Mouse (Mus musculus) forebrain, embryonic 10.5 days (tissue): ENCODE results near the gene Ccdc115. TPM values are rescaled to one million over a fixed set of nuclear protein-coding genes. Genes with fewer than 3 reads are reported as not detected.

Experiments
- DNase-seq: peaks from one replicate; pipeline ENCODE4 v3.0.0-alpha.2; 2017; ENCODE audit warnings: low spot score; ENCODE audit errors: extremely low spot score
- H3K27ac ChIP-seq: fragments of 300-500 bp; sonication (generic); 2 replicates; pipeline ENCODE4 v1.5.1; 2016; ENCODE audit warnings: mild to moderate bottlenecking
- H3K27me3 ChIP-seq: fragments of 300-500 bp; sonication (generic); 2 replicates; pipeline ENCODE4 v1.6.1; 2016; ENCODE audit warnings: mild to moderate bottlenecking; ENCODE audit not compliant: poor library complexity, severe bottlenecking
- H3K36me3 ChIP-seq: fragments of 300-500 bp; sonication (generic); replicated peaks from 2 replicates; pipeline ENCODE4 v1.6.1; 2016; ENCODE audit warnings: mild to moderate bottlenecking, moderate library complexity
- H3K4me1 ChIP-seq: fragments of 300-500 bp; sonication (generic); 2 replicates; pipeline ENCODE4 v1.6.1; 2016
- H3K4me3 ChIP-seq: fragments of 300-500 bp; sonication (generic); 2 replicates; pipeline ENCODE4 v1.5.1; 2016; ENCODE audit warnings: mild to moderate bottlenecking, moderate library complexity
- H3K9me3 ChIP-seq: fragments of 300-500 bp; sonication (generic); 2 replicates; pipeline ENCODE4 v1.6.1; 2016; ENCODE audit warnings: mild to moderate bottlenecking, moderate library complexity
- WGBS: fragments of 180-500 bp; shearing (Covaris S2); methylation state at CpG from one replicate; pipeline ENCODE4 v1.1.7; 2016; 5-methylcytosine and 5-hydroxymethylcytosine counted together
- polyA plus RNA-seq: library from polyadenylated mRNA; unstranded; fragments of >200 nt; fragmentation: Nextera tagmentation; extraction: Ambion mirVana; gene quantifications from 2 replicates; pipeline ENCODE4 v1.2.1, GENCODE M21; 2016

The Ccdc115 gene
- polyA plus RNA-seq = 69.1 and 70.3 TPM in 2 replicates

- H3K4me3 ChIP-seq = peak within 1 kb of the TSS; percentile 80
- WGBS = under 1% methylated on average over 48 of the region's 48 CpGs
- H3K27me3 ChIP-seq = no peaks in the 10 kb centered on the region
- DNase-seq = peak; percentile 97
- peaks cover 32% of the 10 kb centered on the region for H3K4me1 ChIP-seq
- H3K36me3 ChIP-seq = peaks cover 44% of the 10 kb centered on the region
- peak within 1 kb of the TSS; percentile 88 for H3K27ac ChIP-seq
- no peaks in the 10 kb centered on the region for H3K9me3 ChIP-seq
Measured at GRCm38 (mm10) chr1:34439215-34439960, at the start of gene Ccdc115, which contains the start of gene Imp4. Gene Ccdc115, minus strand, starts transcription at chr1:34439672. Gene Imp4, plus strand, starts transcription at chr1:34439851.

DNA sequence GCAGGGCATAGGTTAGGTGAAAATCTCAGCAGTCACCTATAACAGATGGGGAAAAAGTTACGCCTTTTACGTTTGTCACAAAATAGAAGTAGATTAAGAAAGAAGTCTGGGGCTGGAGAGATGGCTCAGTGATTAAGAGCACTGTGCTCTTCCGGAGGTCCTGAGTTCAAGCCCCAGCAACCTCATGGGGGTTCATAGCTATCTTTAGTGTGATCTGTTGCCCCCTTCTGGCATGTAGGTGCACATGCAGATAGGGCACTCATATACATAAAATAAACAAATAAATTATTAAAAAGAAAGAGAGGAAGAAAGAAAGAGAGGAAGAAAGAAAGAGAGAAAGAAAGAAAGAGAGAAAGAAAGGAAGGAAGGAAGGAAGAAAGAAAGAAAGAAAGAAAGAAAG, 47.9 kb upstream of the Ccdc115 start:
- Histone ChIP-seq H3K4me3 (no peak overlapping the region), H3K36me3 (no peaks in the 10 kb centered on the region), H3K27me3 (peaks cover 16% of the 10 kb centered on the region), H3K27ac (no peak overlapping the region), H3K9me3 (no peaks in the 10 kb centered on the region), H3K4me1 (peaks cover 7% of the 10 kb centered on the region)
- WGBS = 91% methylated on average over 3 of the region's 3 CpGs
- no peak for DNase-seq

DNA sequence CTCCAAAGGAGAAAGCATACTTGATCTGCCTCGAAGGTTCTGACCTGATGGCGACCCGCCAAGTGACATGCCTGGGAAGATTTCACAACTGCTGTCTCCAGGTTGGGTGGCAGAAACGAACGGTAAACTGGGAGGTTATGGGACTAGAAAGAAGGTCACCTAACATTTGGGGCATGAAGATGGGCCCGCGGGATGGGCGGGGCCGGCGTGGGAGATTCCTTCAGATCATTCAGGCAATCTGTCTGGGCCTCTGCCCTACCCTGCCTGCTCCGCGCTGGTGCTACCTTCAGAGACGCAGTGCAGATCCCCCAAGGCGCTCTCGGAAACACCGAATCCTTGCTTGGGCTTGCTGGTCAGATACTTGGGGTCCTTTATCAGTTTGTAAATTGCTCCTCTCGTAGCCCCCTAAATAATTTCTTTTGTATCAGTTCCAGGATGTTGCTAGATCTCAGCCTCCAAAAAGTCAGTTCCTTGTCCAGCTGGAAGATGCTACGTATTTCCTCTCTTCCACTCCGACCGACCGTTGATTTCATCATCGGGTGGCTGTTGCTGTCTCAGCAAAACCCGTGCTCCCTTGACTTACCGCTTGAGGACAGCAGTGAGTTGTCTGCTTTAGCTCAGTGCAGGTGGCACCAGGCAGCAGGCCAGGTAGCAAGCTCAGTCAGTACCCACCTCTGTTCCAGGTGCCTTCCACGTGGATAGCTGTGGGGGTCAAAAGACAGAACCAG, 46.2 kb upstream of the Ccdc115 start:
- no peak for DNase-seq
- Histone ChIP-seq H3K4me3 (peak overlapping the region; percentile 42), H3K27ac (no peak overlapping the region), H3K4me1 (peaks cover 7% of the 10 kb centered on the region), H3K9me3 (no peaks in the 10 kb centered on the region), H3K27me3 (peaks cover 16% of the 10 kb centered on the region), H3K36me3 (no peaks in the 10 kb centered on the region)
- WGBS = 9% methylated on average over 25 of the region's 25 CpGs

GRCm38 (mm10) chr1:34484470-34484869, 45.0 kb upstream of the Ccdc115 start:
- Histone ChIP-seq H3K27me3 (peaks cover 16% of the 10 kb centered on the region), H3K4me3 (no peak overlapping the region), H3K36me3 (no peaks in the 10 kb centered on the region), H3K9me3 (no peaks in the 10 kb centered on the region), H3K4me1 (peaks cover 7% of the 10 kb centered on the region), H3K27ac (no peak overlapping the region)
- no peak for DNase-seq
- WGBS = 81% methylated on average over 10 of the region's 10 CpGs

DNA sequence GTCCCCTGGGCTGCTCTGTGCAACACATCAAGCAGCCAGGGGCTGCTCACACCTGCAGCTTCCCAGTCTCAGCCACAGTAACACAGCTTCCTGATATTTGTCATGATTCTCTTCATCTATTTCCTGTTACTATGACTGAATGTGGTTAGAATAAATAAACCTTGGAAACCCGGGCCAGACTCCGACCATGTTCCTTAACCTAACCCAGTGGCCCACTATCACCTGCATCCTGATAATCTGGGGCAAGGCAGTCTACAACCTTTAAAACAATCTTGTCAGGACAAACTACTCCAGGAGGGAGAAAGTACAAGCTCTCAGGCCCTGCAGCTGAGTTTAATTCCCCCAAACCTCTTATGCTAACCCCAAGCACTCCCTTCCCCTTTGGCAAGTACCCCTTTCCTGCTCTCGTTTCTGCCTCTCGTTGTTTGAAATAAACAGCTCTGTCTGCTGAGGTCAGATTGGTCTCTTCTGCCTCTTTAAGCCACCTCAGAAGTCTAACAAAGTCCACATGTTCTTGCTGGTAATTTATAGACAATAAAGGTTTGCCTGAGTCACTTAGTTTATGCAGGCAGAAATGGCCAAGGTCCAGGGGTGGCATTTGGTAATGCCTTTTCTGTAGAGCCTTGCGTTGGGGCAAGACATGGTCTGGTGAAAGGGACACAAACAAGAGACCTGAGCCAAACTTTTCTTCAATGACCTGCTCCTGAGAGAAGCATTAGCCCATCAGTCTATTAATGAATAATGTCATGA, 42.6 kb upstream of the Ccdc115 start:
- no peak for DNase-seq
- WGBS = 69% methylated on average over 5 of the region's 5 CpGs
- no peak overlapping the region for H3K4me3 ChIP-seq
- peaks cover 16% of the 10 kb centered on the region for H3K27me3 ChIP-seq
- no peak overlapping the region for H3K27ac ChIP-seq
- H3K4me1 ChIP-seq = peaks cover 7% of the 10 kb centered on the region
- H3K36me3 ChIP-seq = no peaks in the 10 kb centered on the region
- H3K9me3 ChIP-seq = no peaks in the 10 kb centered on the region

GRCm38 (mm10) chr1:34480801-34481200, 41.3 kb upstream of the Ccdc115 start:
- DNase-seq = no peak
- 81% methylated on average over 5 of the region's 5 CpGs for WGBS

DNA sequence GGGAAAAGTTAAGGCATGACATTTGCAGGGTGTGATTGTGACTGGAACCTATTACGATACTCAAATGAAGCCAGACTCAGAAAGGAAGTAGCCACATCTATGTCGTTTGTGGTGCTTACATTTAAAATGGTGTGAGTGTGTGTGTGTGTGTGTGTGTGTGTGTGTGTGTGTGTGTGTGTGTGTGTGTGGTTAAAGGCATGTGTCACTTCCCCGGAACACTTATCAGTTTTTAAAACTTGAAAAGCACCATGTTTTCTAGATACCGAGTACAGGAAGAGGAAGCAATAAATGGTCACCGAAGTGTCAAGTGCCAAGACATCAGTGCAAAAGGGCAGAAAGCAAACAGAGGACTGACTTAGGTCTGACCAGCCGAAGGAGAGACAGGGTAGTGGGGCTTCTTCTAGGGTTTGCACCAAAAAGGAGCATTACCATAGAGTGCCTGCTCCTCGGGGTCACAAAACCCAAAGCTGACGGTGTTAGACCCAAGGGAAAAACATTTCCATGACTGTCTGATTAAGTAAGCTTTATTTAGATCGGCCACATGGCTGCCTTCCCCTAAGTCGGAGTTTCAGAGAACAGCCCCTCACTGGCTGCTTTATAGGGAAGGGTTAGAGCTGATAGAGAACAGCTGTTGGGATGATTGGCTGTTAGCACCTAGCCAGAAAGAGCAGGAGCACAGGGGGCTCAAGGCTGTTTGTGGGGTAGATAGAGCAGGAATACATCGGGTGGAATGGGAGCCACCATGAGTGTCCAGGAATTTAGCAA, 39.6 kb upstream of the Ccdc115 start:
- 74% methylated on average over 11 of the region's 11 CpGs for WGBS

More at GRCm38 (mm10) chr1:34480801-34481200, 41.3 kb upstream of the Ccdc115 start:
- Histone ChIP-seq H3K4me1 (peaks cover 7% of the 10 kb centered on the region), H3K36me3 (no peaks in the 10 kb centered on the region), H3K9me3 (no peaks in the 10 kb centered on the region), H3K4me3 (no peak overlapping the region), H3K27me3 (peaks cover 12% of the 10 kb centered on the region), H3K27ac (no peak overlapping the region)

GRCm38 (mm10) chr1:34472427-34473300, 33.2 kb upstream of the Ccdc115 start:
- 1% methylated on average over 42 of the region's 43 CpGs for WGBS
- Histone ChIP-seq H3K36me3 (no peaks in the 10 kb centered on the region), H3K4me3 (peak overlapping the region; percentile 63), H3K27me3 (peaks cover 53% of the 10 kb centered on the region), H3K9me3 (no peaks in the 10 kb centered on the region), H3K4me1 (peaks cover 24% of the 10 kb centered on the region), H3K27ac (peak overlapping the region; percentile 77; the same call in 1 of the 2 replicates)
- DNase-seq = peak; percentile 41

More for the DNA sequence above, 39.6 kb upstream of the Ccdc115 start:
- peaks cover 15% of the 10 kb centered on the region for H3K27me3 ChIP-seq
- DNase-seq = no peak
- H3K36me3 ChIP-seq = no peaks in the 10 kb centered on the region
- H3K4me3 ChIP-seq = no peak overlapping the region
- H3K4me1 ChIP-seq = no peaks in the 10 kb centered on the region
- H3K27ac ChIP-seq = no peak overlapping the region
- no peaks in the 10 kb centered on the region for H3K9me3 ChIP-seq

DNA sequence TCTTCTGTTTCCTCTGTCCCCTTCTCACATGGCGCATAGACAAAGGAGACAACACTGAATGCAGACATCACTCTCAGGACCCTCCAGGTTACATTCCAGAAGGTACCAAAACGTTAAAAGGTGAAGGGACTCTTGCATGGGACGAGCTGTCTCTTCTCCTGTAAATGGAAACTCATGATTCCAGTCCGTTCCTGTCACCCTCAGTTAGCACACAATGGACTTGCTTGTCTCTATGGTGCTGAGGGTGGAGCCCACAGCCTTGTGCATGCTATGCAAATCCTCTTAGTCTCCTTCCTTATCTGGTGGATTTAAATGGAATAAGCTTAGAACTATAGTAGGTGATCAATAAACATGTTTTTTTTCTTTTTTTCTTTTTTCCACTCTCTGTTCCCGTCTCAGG, 30.3 kb upstream of the Ccdc115 start:
- 72% methylated on average over 5 of the region's 5 CpGs for whole genome bisulfite sequencing
- Histone ChIP-seq H3K4me1 (peaks cover 26% of the 10 kb centered on the region), H3K27ac (no peak overlapping the region), H3K4me3 (no peak overlapping the region), H3K36me3 (no peaks in the 10 kb centered on the region), H3K9me3 (no peaks in the 10 kb centered on the region), H3K27me3 (peaks cover 45% of the 10 kb centered on the region)
- DNase-seq = no peak

GRCm38 (mm10) chr1:34468500-34468899, 29.0 kb upstream of the Ccdc115 start:
- H3K27me3 ChIP-seq = peaks cover 32% of the 10 kb centered on the region
- no peaks in the 10 kb centered on the region for H3K36me3 ChIP-seq
- peaks cover 26% of the 10 kb centered on the region for H3K4me1 ChIP-seq
- DNase-seq = no peak
- H3K27ac ChIP-seq = no peak overlapping the region
- no peak overlapping the region for H3K4me3 ChIP-seq
- no peaks in the 10 kb centered on the region for H3K9me3 ChIP-seq
- 70% methylated on average over 4 of the region's 4 CpGs for WGBS

DNA sequence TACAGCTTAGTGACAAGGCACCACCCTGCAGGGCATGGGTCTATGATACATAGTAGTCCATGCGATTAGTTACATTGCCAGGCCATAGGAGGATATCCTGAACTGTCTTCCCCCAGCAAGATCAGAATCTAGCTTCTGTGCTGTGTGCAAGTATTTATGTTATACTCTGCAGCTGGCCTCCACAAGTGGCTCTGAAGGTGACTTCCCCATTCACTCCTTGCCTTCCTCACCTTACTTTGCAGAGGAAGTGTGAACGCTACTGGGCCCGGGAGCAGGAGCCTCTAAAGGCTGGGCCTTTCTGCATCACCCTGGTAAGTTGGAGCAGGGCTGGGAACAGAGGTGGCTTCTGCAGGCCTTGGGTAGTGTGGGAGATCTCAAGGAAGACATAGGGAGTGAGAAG, 28.6 kb upstream of the Ccdc115 start:
- Histone ChIP-seq H3K4me3 (no peak overlapping the region), H3K4me1 (peaks cover 21% of the 10 kb centered on the region), H3K27me3 (peaks cover 27% of the 10 kb centered on the region), H3K36me3 (no peaks in the 10 kb centered on the region), H3K9me3 (no peaks in the 10 kb centered on the region), H3K27ac (no peak overlapping the region)
- 66% methylated on average over 3 of the region's 3 CpGs for WGBS
- no peak for DNase-seq
